Mouse (Mus musculus) kidney, embryonic 16.5 days (tissue): ENCODE data around the gene Prtn3. TPM values are rescaled to one million over a fixed set of nuclear protein-coding genes. Genes with fewer than 3 reads are reported as not detected.

Source experiments
- ATAC-seq: fragments of 200-750 bp; cut with Nextera tagmentation; 2 replicates; pipeline ENCODE4 v1.8.0; 2017; ENCODE audit warnings: moderate TSS enrichment; ENCODE audit not compliant: low FRiP score, low TSS enrichment
- H3K27ac ChIP-seq: fragments of 300-500 bp; sonication (generic); 2 replicates; pipeline ENCODE4 v1.5.1; 2014; ENCODE audit warnings: low read length
- H3K27me3 ChIP-seq: fragments of 300-500 bp; sonication (generic); 2 replicates; pipeline ENCODE4 v1.6.1; 2014; ENCODE audit warnings: low read length, control low read depth, mixed read lengths; ENCODE audit not compliant: insufficient read depth
- H3K36me3 ChIP-seq: fragments of 300-500 bp; sonication (generic); 2 replicates; pipeline ENCODE4 v1.6.1; 2014; ENCODE audit warnings: low read length, control low read depth, mixed read lengths; ENCODE audit not compliant: insufficient read depth
- H3K4me1 ChIP-seq: fragments of 300-500 bp; sonication (generic); 2 replicates; pipeline ENCODE4 v1.6.1; 2014; ENCODE audit warnings: low read length, control low read depth, mixed read lengths; ENCODE audit not compliant: insufficient read depth
- H3K4me2 ChIP-seq: fragments of 300-500 bp; sonication (generic); replicated peaks from 2 replicates; pipeline ENCODE4 v1.6.1; 2014; ENCODE audit warnings: low read depth, low read length
- H3K4me3 ChIP-seq: fragments of 300-500 bp; sonication (generic); 2 replicates; pipeline ENCODE4 v1.5.1; 2014; ENCODE audit warnings: mild to moderate bottlenecking, low read length
- H3K9ac ChIP-seq: fragments of 300-500 bp; sonication (generic); replicated peaks from 2 replicates; pipeline ENCODE4 v1.6.1; 2014; ENCODE audit warnings: low read length
- H3K9me3 ChIP-seq: fragments of 300-500 bp; sonication (generic); 2 replicates; pipeline ENCODE4 v1.6.1; 2016; ENCODE audit warnings: low read length, control low read depth
- WGBS: fragments of 180-500 bp; shearing (Covaris S2); extraction: QIAGEN DNeasy Blood & Tissue Kit; methylation state at CpG from one replicate; pipeline ENCODE4 v1.1.7; 2014; 5-methylcytosine and 5-hydroxymethylcytosine counted together
- polyA plus RNA-seq: library from polyadenylated mRNA; unstranded; fragments of >200 nt; fragmentation: Nextera tagmentation; extraction: Ambion mirVana; gene quantifications from 2 replicates; pipeline ENCODE4 v1.2.1, GENCODE M21; 2015

The Prtn3 gene
- polyA plus RNA-seq, 1 experiment from 2014 or later: 7.9 TPM

GRCm38 (mm10) chr10:79860079-79860911, 14.0 kb upstream of the Prtn3 start:
- ATAC-seq: no peak
- Histone ChIP-seq H3K9me3 (no peaks in the 10 kb centered on the region), H3K4me3 (no peak overlapping the region), H3K27ac (peak overlapping the region; percentile 68), H3K9ac (0 out of 2 replicates have a peak overlapping the region, but pooled peaks have one; percentile 11), H3K27me3 (no peaks in the 10 kb centered on the region), H3K4me1 (peaks cover 66% of the 10 kb centered on the region), H3K36me3 (peaks cover 80% of the 10 kb centered on the region), H3K4me2 (no peak overlapping the region)
- WGBS: 85% methylated on average over 26 of the region's 26 CpGs

- Histone ChIP-seq H3K9me3 (no peaks in the 10 kb centered on the region), H3K9ac (0 out of 2 replicates have a peak overlapping the region, but pooled peaks have one; percentile 11), H3K4me3 (no peak overlapping the region), H3K4me1 (peaks cover 63% of the 10 kb centered on the region), H3K27me3 (no peaks in the 10 kb centered on the region), H3K27ac (peak overlapping the region; percentile 68), H3K4me2 (no peak overlapping the region), H3K36me3 (peaks cover 77% of the 10 kb centered on the region)
- ATAC-seq: peak; percentile 29; the same call in 1 of the 2 replicates
- 49% methylated on average over 25 of the region's 25 CpGs for WGBS
Observed at GRCm38 (mm10) chr10:79861230-79862048, 12.8 kb upstream of the Prtn3 start.

DNA sequence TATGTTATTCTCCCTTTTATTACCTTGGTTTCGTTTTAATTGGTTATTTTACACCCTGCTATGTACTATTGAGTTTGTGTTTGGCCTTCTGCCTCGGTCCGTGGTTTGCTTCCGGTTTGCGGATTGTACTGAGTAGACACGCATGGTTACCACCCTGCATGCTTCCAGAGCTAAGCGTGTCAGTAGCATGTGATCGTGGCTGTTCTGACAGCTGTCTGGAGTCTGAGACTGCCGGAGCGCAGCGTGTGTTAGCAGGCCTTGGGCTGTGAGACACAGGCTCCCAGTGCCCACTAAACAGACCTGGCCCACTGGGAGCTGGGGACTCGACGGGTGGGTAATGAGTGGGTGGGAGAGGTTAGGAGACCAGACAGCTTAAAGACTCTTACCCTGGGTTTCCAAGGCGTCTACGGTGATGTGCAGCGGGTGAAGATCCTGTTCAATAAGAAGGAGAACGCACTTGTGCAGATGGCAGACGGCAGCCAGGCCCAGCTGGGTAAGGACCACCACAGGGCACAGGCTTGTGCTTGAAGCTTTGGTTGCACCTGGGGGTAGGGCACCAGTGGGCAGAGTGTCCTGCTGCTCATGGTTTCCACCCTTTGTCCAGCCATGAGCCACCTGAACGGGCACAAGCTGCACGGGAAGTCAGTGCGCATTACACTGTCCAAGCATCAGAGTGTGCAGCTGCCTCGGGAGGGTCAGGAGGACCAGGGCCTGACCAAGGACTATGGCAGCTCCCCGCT, 12.1 kb upstream of the Prtn3 start:
- Histone ChIP-seq H3K4me3 (no peak overlapping the region), H3K9ac (no peak overlapping the region), H3K27me3 (no peaks in the 10 kb centered on the region), H3K36me3 (peaks cover 75% of the 10 kb centered on the region), H3K9me3 (no peaks in the 10 kb centered on the region), H3K4me2 (no peak overlapping the region), H3K4me1 (peaks cover 56% of the 10 kb centered on the region), H3K27ac (peak overlapping the region; percentile 53; the same call in 1 of the 2 replicates)
- WGBS: 75% methylated on average over 23 of the region's 23 CpGs
- no peak for ATAC-seq

DNA sequence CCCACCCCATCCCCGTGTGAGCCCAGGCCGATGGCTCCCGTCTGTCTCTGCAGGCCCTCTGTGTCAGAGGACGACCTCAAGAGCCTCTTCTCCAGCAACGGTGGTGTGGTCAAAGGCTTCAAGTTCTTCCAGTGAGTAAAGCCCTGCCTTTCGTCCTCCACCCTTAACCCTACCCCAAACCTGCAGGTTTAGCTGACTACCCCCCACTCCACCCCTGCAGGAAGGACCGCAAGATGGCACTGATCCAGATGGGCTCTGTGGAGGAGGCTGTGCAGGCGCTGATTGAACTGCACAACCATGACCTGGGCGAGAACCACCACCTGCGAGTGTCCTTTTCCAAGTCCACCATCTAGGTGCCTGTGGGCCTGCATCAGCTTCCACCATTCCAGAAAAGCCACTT, 11.4 kb upstream of the Prtn3 start:
- Histone ChIP-seq H3K9me3 (no peaks in the 10 kb centered on the region), H3K4me3 (no peak overlapping the region), H3K27ac (no peak overlapping the region), H3K4me1 (peaks cover 48% of the 10 kb centered on the region), H3K36me3 (peaks cover 70% of the 10 kb centered on the region), H3K9ac (no peak overlapping the region), H3K4me2 (no peak overlapping the region), H3K27me3 (no peaks in the 10 kb centered on the region)
- 56% methylated on average over 10 of the region's 10 CpGs for WGBS
- ATAC-seq: no peak

DNA sequence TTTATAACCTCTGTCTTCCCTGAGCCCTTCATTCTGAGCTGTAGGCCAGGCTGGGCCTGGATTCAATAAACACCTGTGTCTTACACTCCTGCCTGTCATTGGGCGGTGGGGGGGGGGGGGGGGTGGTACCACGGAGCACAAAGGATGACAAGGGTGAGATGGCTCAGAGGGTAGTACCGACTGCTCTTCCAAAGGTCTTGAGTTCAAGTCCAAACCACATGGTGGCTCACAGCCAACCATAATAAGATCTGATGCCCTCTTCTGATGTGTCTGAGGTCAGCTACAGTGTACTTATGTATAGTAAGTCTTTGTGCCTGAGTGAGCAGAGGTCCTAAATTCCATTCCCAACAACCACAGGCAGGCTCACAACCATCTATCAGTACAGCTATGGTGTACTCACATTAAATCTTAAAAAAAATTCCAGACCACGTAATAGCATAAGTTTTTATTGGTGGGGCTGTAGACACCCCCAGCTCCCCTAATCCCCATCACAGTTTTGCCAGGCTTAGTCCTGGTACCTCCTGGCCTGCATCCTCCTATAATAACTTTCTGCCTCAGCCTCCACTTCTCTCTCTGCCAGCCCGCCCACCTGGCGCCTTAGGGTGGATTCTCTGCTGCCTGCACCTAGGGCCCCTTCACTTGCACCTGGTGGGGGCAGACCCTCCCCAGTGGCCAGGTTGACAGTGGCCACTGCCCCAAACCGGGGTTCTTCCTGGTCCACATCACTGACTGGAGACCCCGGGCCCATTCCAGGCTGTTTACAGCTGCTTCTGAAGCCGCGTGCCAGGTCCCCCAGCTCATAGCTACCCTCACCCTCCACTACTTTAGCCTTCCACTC, 9.7 kb upstream of the Prtn3 start:
- H3K4me2 ChIP-seq: no peak overlapping the region
- H3K9ac ChIP-seq: 0 out of 2 replicates have a peak overlapping the region, but pooled peaks have one; percentile 11
- no peak overlapping the region for H3K4me3 ChIP-seq
- ATAC-seq: peak; percentile 21
- H3K9me3 ChIP-seq: no peaks in the 10 kb centered on the region
- no peaks in the 10 kb centered on the region for H3K27me3 ChIP-seq
- H3K4me1 ChIP-seq: peaks cover 32% of the 10 kb centered on the region
- 0 out of 2 replicates have a peak overlapping the region, but pooled peaks have one; percentile 29 for H3K27ac ChIP-seq
- whole genome bisulfite sequencing: 43% methylated on average over 10 of the region's 10 CpGs
- peaks cover 59% of the 10 kb centered on the region for H3K36me3 ChIP-seq

DNA sequence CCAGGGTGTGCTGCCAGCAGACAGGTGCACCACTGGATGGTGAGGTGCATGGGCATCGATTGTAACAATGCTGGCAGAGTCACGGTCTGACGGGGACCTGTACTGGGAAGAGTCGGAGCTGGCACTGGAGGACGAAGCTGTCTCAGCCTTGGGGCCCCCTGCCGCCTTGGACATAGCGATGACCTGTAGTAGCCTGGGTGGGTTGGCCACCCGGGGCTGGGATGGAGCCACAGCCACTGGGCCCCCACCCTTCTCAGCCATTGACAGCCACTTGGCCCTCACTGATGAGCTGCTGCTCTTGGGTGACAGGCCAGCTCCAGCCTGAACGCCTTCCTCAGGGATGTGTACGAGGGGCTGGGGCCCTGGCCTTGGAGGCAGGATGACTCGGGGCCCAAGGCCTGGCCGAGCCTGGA, 9.1 kb upstream of the Prtn3 start:
- WGBS: 54% methylated on average over 12 of the region's 12 CpGs
- peak; percentile 23 for ATAC-seq
- Histone ChIP-seq H3K4me2 (no peak overlapping the region), H3K4me1 (peaks cover 26% of the 10 kb centered on the region), H3K4me3 (no peak overlapping the region), H3K9ac (0 out of 2 replicates have a peak overlapping the region, but pooled peaks have one; percentile 11), H3K27ac (no peak overlapping the region), H3K27me3 (no peaks in the 10 kb centered on the region), H3K9me3 (no peaks in the 10 kb centered on the region), H3K36me3 (peaks cover 53% of the 10 kb centered on the region)

DNA sequence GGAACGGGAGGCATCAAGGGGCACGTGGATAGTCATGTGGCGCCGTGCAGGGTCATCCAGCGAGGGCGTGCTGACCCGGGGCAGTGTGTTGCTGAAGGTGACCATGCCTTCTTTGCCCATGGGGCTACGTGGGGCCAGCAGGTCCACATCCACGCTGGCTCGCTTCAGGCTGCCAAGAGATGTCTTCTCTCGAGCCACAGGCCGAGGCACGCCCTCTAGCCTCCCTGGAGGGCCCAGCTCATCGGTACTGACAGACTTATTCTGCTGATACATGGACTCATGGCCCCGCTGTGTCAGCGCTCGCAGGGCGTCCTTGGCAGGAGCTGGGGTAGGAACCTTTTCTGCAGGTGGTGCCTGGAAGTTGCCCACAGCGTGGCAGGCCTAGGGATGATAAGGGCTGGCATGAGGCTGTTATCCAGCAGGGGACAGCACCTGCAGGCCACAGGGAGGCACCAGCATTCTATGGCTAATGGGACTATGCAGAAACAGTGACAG, 8.4 kb upstream of the Prtn3 start:
- no peak overlapping the region for H3K27ac ChIP-seq
- peaks cover 47% of the 10 kb centered on the region for H3K36me3 ChIP-seq
- 67% methylated on average over 19 of the region's 19 CpGs for WGBS

DNA sequence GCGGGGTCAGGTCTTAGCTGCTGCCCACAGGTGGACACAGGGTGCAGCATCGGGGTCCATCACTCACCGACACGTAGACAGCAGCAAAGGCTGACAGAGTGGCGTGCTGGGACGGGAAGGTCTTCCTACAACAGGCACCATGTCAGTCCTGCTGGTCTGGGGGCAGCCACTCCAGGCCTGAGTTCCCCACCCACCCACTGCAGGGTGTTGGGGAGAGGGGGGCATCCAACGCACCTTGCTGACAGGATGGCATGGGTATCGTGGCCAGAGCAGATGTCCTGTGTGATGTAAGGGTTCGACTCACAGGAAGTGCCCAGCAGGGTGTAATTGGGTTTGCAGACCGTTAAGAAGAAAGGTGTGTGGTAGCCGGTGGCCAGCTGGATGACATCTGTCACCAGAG, 7.7 kb upstream of the Prtn3 start:
- WGBS: 78% methylated on average over 11 of the region's 11 CpGs
- Histone ChIP-seq H3K9me3 (no peaks in the 10 kb centered on the region), H3K4me3 (no peak overlapping the region), H3K4me2 (no peak overlapping the region), H3K4me1 (peaks cover 12% of the 10 kb centered on the region; the same call in 1 of the 2 replicates), H3K9ac (no peak overlapping the region), H3K36me3 (peaks cover 45% of the 10 kb centered on the region), H3K27ac (no peak overlapping the region), H3K27me3 (no peaks in the 10 kb centered on the region)
- no peak for ATAC-seq

More for the DNA sequence above, 8.4 kb upstream of the Prtn3 start:
- Histone ChIP-seq H3K9me3 (no peaks in the 10 kb centered on the region), H3K4me1 (peaks cover 19% of the 10 kb centered on the region), H3K4me3 (no peak overlapping the region), H3K4me2 (no peak overlapping the region), H3K27me3 (no peaks in the 10 kb centered on the region), H3K9ac (no peak overlapping the region)
- no peak; the same call in 1 of the 2 replicates for ATAC-seq
